Mouse (Mus musculus) heart, embryonic 16.5 days (tissue): ENCODE measurements around the gene Yipf1. TPM values are rescaled to one million over a fixed set of nuclear protein-coding genes. Genes with fewer than 3 reads are reported as not detected.

ENCODE experiments used
- ATAC-seq: fragments of 200-750 bp; cut with Nextera tagmentation; replicated peaks from 2 replicates; pipeline ENCODE4 v1.8.0; 2017; ENCODE audit warnings: moderate number of reproducible peaks; ENCODE audit not compliant: insufficient read depth, low FRiP score; ENCODE audit errors: extremely low read depth
- H3K27ac ChIP-seq: fragments of 300-500 bp; sonication (generic); 2 replicates; pipeline ENCODE4 v1.5.1; 2014; ENCODE audit warnings: mild to moderate bottlenecking, low read length, control low read depth, moderate library complexity
- H3K27me3 ChIP-seq: fragments of 300-500 bp; sonication (generic); 2 replicates; pipeline ENCODE4 v1.6.1; 2014; ENCODE audit warnings: low read length, mixed read lengths; ENCODE audit not compliant: control insufficient read depth, insufficient read depth
- H3K36me3 ChIP-seq: fragments of 300-500 bp; sonication (generic); 2 replicates; pipeline ENCODE4 v1.6.1; 2014; ENCODE audit not compliant: control insufficient read depth, insufficient read depth
- H3K4me1 ChIP-seq: fragments of 300-500 bp; sonication (generic); 2 replicates; pipeline ENCODE4 v1.6.1; 2014; ENCODE audit warnings: low read length, mixed read lengths; ENCODE audit not compliant: control insufficient read depth, insufficient read depth
- H3K4me2 ChIP-seq: fragments of 300-500 bp; sonication (generic); 2 replicates; pipeline ENCODE4 v1.6.1; 2014; ENCODE audit warnings: low read depth, mild to moderate bottlenecking, control low read depth, low read length
- H3K4me3 ChIP-seq: fragments of 300-500 bp; sonication (generic); 2 replicates; pipeline ENCODE4 v1.5.1; 2014; ENCODE audit warnings: mild to moderate bottlenecking, control low read depth, low read length
- H3K9ac ChIP-seq: fragments of 300-500 bp; sonication (generic); 2 replicates; pipeline ENCODE4 v1.6.1; 2014; ENCODE audit warnings: low read length, control low read depth
- H3K9me3 ChIP-seq: fragments of 300-500 bp; sonication (generic); replicated peaks from 2 replicates; pipeline ENCODE4 v1.6.1; 2016; ENCODE audit warnings: low read length; ENCODE audit not compliant: control insufficient read depth
- WGBS: fragments of 180-500 bp; shearing (Covaris S2); extraction: QIAGEN DNeasy Blood & Tissue Kit; methylation state at CpG from one replicate; pipeline ENCODE4 v1.1.7; 2014; 5-methylcytosine and 5-hydroxymethylcytosine counted together
- polyA plus RNA-seq: library from polyadenylated mRNA; unstranded; fragments of >200 nt; fragmentation: Nextera tagmentation; extraction: Ambion mirVana; gene quantifications from 2 replicates; pipeline ENCODE4 v1.2.1, GENCODE M21; 2015

Yipf1 gene
- 45.1 and 45.6 TPM in 2 replicates for polyA plus RNA-seq

GRCm38 (mm10) chr4:107313690-107314478 lies at the start of gene Yipf1:
TSS of gene Yipf1 (plus strand) at chr4:107314363.
- Histone ChIP-seq H3K9ac (peak within 1 kb of the TSS; percentile 82), H3K4me2 (peak within 1 kb of the TSS; percentile 75), H3K27me3 (no peaks in the 10 kb centered on the region), H3K9me3 (no peaks in the 10 kb centered on the region), H3K4me3 (peak within 1 kb of the TSS; percentile 64), H3K27ac (peak within 1 kb of the TSS; percentile 60), H3K4me1 (peaks cover 8% of the 10 kb centered on the region), H3K36me3 (peaks cover 2% of the 10 kb centered on the region; the same call in 1 of the 2 replicates)
- under 1% methylated on average over 29 of the region's 29 CpGs for WGBS
- peak; percentile 92 for ATAC-seq

- H3K27me3 ChIP-seq = no peaks in the 10 kb centered on the region
- no peak overlapping the region for H3K27ac ChIP-seq
- no peak overlapping the region for H3K9ac ChIP-seq
- ATAC-seq = no peak
- H3K4me2 ChIP-seq = no peak overlapping the region
- no peaks in the 10 kb centered on the region for H3K36me3 ChIP-seq
- H3K9me3 ChIP-seq = no peaks in the 10 kb centered on the region
- no peak overlapping the region for H3K4me3 ChIP-seq
- 71% methylated on average over 4 of the region's 4 CpGs for WGBS
- 0 out of 2 replicates have a peak, but pooled peaks cover 3% of the 10 kb centered on the region for H3K4me1 ChIP-seq
Observed at GRCm38 (mm10) chr4:107273683-107274082, 40.5 kb upstream of the Yipf1 start.

- Histone ChIP-seq H3K9me3 (no peaks in the 10 kb centered on the region), H3K27me3 (no peaks in the 10 kb centered on the region), H3K4me1 (0 out of 2 replicates have a peak, but pooled peaks cover 3% of the 10 kb centered on the region), H3K9ac (no peak overlapping the region), H3K4me2 (no peak overlapping the region), H3K4me3 (no peak overlapping the region), H3K36me3 (no peaks in the 10 kb centered on the region), H3K27ac (no peak overlapping the region)
- WGBS = 65% methylated on average over 5 of the region's 5 CpGs
- no peak for ATAC-seq
Observed at GRCm38 (mm10) chr4:107274511-107274910, 39.7 kb upstream of the Yipf1 start.

GRCm38 (mm10) chr4:107278188-107278707 lies 35.9 kb upstream of the Yipf1 start:
- H3K4me2 ChIP-seq = no peak overlapping the region
- no peaks in the 10 kb centered on the region for H3K4me1 ChIP-seq
- H3K27me3 ChIP-seq = no peaks in the 10 kb centered on the region
- H3K9ac ChIP-seq = no peak overlapping the region
- no peak for ATAC-seq
- no peaks in the 10 kb centered on the region for H3K9me3 ChIP-seq
- peaks cover 9% of the 10 kb centered on the region for H3K36me3 ChIP-seq
- WGBS = 31% methylated on average over 8 of the region's 8 CpGs
- H3K27ac ChIP-seq = no peak overlapping the region
- H3K4me3 ChIP-seq = no peak overlapping the region

GRCm38 (mm10) chr4:107280843-107281475 lies 33.2 kb upstream of the Yipf1 start:
- Histone ChIP-seq H3K4me3 (no peak overlapping the region), H3K27ac (no peak overlapping the region), H3K36me3 (peaks cover 9% of the 10 kb centered on the region), H3K27me3 (no peaks in the 10 kb centered on the region), H3K9me3 (no peaks in the 10 kb centered on the region), H3K4me2 (no peak overlapping the region), H3K4me1 (no peaks in the 10 kb centered on the region), H3K9ac (no peak overlapping the region)
- no peak for ATAC-seq
- 72% methylated on average over 7 of the region's 7 CpGs for WGBS

GRCm38 (mm10) chr4:107285446-107286200 lies 28.5 kb upstream of the Yipf1 start:
- Histone ChIP-seq H3K4me3 (no peak overlapping the region), H3K4me2 (no peak overlapping the region), H3K9ac (no peak overlapping the region), H3K36me3 (peaks cover 4% of the 10 kb centered on the region), H3K9me3 (no peaks in the 10 kb centered on the region), H3K4me1 (no peaks in the 10 kb centered on the region), H3K27me3 (no peaks in the 10 kb centered on the region), H3K27ac (no peak overlapping the region)
- WGBS = 69% methylated on average over 3 of the region's 3 CpGs
- ATAC-seq = no peak

- H3K27ac ChIP-seq = no peak overlapping the region
- WGBS = 93% methylated on average over 8 of the region's 8 CpGs
- ATAC-seq = no peak
Observed at GRCm38 (mm10) chr4:107286386-107286785, 27.8 kb upstream of the Yipf1 start.

GRCm38 (mm10) chr4:107287517-107287916 lies 26.6 kb upstream of the Yipf1 start:
- H3K9me3 ChIP-seq = no peaks in the 10 kb centered on the region
- H3K4me2 ChIP-seq = no peak overlapping the region
- no peak overlapping the region for H3K4me3 ChIP-seq
- no peaks in the 10 kb centered on the region for H3K36me3 ChIP-seq
- no peaks in the 10 kb centered on the region for H3K4me1 ChIP-seq
- 76% methylated on average over 2 of the region's 2 CpGs for WGBS
- H3K27ac ChIP-seq = no peak overlapping the region
- no peak overlapping the region for H3K9ac ChIP-seq
- no peak for ATAC-seq
- H3K27me3 ChIP-seq = no peaks in the 10 kb centered on the region

More at GRCm38 (mm10) chr4:107286386-107286785, 27.8 kb upstream of the Yipf1 start:
- Histone ChIP-seq H3K9ac (no peak overlapping the region), H3K4me1 (no peaks in the 10 kb centered on the region), H3K27me3 (no peaks in the 10 kb centered on the region), H3K4me2 (no peak overlapping the region), H3K36me3 (no peaks in the 10 kb centered on the region), H3K4me3 (no peak overlapping the region), H3K9me3 (no peaks in the 10 kb centered on the region)
